Mouse (Mus musculus): ENCODE measurements around the gene C330021F23Rik.

GRCm38 (mm10) chr8:3586452-3586851, 18.7 kb downstream of the C330021F23Rik start:
- no peak for TF ChIP-seq POLR2A (IDR thresholded peaks at IDR 0.05; ENCODE audit: insufficient read depth, low read length)
- no peak for TF ChIP-seq CTCF (IDR thresholded peaks at IDR 0.05; ENCODE audit: low read depth, low read length)
- no peak for TF ChIP-seq EP300 (IDR thresholded peaks at IDR 0.05; ENCODE audit: insufficient read depth, low read depth, low read length)

Data from ES-Bruce4 (cell line).